Mouse (Mus musculus) embryonic facial prominence, embryonic 15.5 days (tissue): ENCODE results near the gene Arpp21. TPM values are rescaled to one million over a fixed set of nuclear protein-coding genes. Genes with fewer than 3 reads are reported as not detected.

Source experiments
- ATAC-seq: fragments of 200-750 bp; cut with Nextera tagmentation; 2 replicates; pipeline ENCODE4 v1.8.0; 2017; ENCODE audit warnings: low read depth, moderate TSS enrichment; ENCODE audit not compliant: insufficient number of reproducible peaks, low FRiP score, low TSS enrichment
- H3K27ac ChIP-seq: fragments of 300-500 bp; sonication (generic); replicated peaks from 2 replicates; pipeline ENCODE4 v1.5.1; 2015; ENCODE audit warnings: mild to moderate bottlenecking, inconsistent platforms
- H3K27me3 ChIP-seq: fragments of 300-500 bp; sonication (generic); 2 replicates; pipeline ENCODE4 v1.6.1; 2015; ENCODE audit warnings: inconsistent platforms
- H3K36me3 ChIP-seq: fragments of 300-500 bp; sonication (generic); 2 replicates; pipeline ENCODE4 v1.6.1; 2015; ENCODE audit warnings: mild to moderate bottlenecking, inconsistent platforms
- H3K4me1 ChIP-seq: fragments of 300-500 bp; sonication (generic); 2 replicates; pipeline ENCODE4 v1.6.1; 2015; ENCODE audit warnings: inconsistent platforms
- H3K4me2 ChIP-seq: fragments of 300-500 bp; sonication (generic); replicated peaks from 2 replicates; pipeline ENCODE4 v1.6.1; 2015; ENCODE audit warnings: mild to moderate bottlenecking, inconsistent platforms
- H3K4me3 ChIP-seq: fragments of 300-500 bp; sonication (generic); replicated peaks from 2 replicates; pipeline ENCODE4 v1.5.1; 2015; ENCODE audit warnings: mild to moderate bottlenecking, inconsistent platforms
- H3K9ac ChIP-seq: fragments of 300-500 bp; sonication (generic); 2 replicates; pipeline ENCODE4 v1.6.1; 2015; ENCODE audit warnings: inconsistent platforms
- H3K9me3 ChIP-seq: fragments of 300-500 bp; sonication (generic); replicated peaks from 2 replicates; pipeline ENCODE4 v1.6.1; 2016; ENCODE audit warnings: inconsistent platforms
- WGBS: fragments of 180-500 bp; shearing (Covaris S2); methylation state at CpG from one replicate; pipeline ENCODE4 v1.1.7; 2015; 5-methylcytosine and 5-hydroxymethylcytosine counted together
- polyA plus RNA-seq: library from polyadenylated mRNA; unstranded; fragments of >200 nt; fragmentation: Nextera tagmentation; extraction: Ambion mirVana; gene quantifications from 2 replicates; pipeline ENCODE4 v1.2.1, GENCODE M21; 2015

The Arpp21 gene
- polyA plus RNA-seq, 1 experiment from 2014 or later = 20.7 TPM

DNA sequence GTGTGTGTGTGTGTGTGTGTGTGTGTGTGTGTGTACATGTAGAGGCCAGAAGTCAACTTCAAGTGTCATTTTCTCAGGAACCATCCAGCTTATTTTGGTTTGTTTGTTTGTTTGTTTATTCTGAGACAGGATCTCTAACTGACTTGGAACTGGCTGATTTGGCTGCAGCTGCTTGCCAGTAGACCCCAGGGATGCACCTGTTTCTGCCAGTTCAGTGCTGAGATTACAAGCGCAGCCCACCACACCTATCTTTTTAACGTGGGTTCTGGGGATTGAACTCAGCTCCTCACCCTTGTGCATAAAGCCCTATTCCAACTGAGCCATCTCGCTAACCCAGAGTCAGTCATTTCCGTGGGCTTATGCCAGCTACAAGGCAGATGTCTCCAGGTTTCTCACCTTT, 111.6 kb downstream of the Arpp21 start:
- Histone ChIP-seq H3K27me3 (no peaks in the 10 kb centered on the region; the same call in 1 of the 2 replicates), H3K9ac (no peak overlapping the region), H3K4me1 (0 out of 2 replicates have a peak, but pooled peaks cover 7% of the 10 kb centered on the region), H3K4me3 (no peak overlapping the region), H3K4me2 (no peak overlapping the region), H3K27ac (no peak overlapping the region), H3K9me3 (no peaks in the 10 kb centered on the region), H3K36me3 (no peaks in the 10 kb centered on the region)
- 70% methylated on average over 4 of the region's 4 CpGs for WGBS
- no peak for ATAC-seq

DNA sequence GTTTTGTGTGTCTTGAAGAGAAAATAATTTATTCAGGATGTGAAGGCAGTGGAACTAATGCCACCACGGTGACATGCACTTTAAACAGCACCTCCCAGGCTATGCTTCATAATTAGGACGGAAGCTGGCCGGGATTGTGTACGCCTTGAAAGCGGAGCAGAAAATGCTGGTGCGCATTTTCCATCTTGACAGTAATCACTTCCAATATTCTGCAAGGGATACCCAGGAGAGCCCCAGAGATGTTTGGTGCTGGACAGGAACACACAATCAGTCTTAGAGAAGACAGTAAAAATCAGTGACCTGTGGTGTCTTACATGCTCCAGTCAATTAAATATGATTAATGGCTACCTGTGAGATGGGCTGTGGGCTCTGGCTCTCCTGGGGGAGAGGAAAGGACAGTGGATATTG, 112.3 kb downstream of the Arpp21 start:
- Histone ChIP-seq H3K4me1 (peaks cover 15% of the 10 kb centered on the region; the same call in 1 of the 2 replicates), H3K9ac (no peak overlapping the region), H3K4me3 (no peak overlapping the region), H3K27me3 (no peaks in the 10 kb centered on the region; the same call in 1 of the 2 replicates), H3K27ac (no peak overlapping the region), H3K9me3 (no peaks in the 10 kb centered on the region), H3K36me3 (no peaks in the 10 kb centered on the region), H3K4me2 (no peak overlapping the region)
- no peak for ATAC-seq
- 43% methylated on average over 6 of the region's 6 CpGs for WGBS

DNA sequence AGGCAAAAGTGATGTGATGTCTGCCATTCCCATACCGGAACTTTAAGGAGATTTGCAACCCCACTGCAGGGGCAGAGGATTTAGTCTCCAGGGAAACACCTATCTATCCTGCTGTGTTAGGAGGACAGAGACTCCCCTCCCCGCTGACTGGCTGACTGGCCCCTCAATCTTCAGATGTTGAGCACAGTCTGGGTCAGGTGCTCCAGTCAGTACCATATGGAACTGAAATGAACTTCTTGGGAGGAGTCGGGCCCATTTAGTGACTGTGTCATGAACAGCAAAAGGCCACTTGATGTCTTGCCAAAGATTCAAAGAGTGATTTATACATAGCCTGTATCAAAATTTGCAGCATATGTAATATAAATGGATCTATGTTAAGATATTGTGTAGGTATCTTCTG, 116.2 kb downstream of the Arpp21 start:
- H3K27me3 ChIP-seq = peaks cover 6% of the 10 kb centered on the region; the same call in 1 of the 2 replicates
- ATAC-seq = no peak
- H3K27ac ChIP-seq = no peak overlapping the region
- H3K4me2 ChIP-seq = no peak overlapping the region
- H3K4me1 ChIP-seq = peaks cover 20% of the 10 kb centered on the region; the same call in 1 of the 2 replicates
- no peak overlapping the region for H3K9ac ChIP-seq
- H3K9me3 ChIP-seq = no peaks in the 10 kb centered on the region
- H3K36me3 ChIP-seq = no peaks in the 10 kb centered on the region
- H3K4me3 ChIP-seq = no peak overlapping the region
- WGBS = 40% methylated on average over 3 of the region's 3 CpGs

DNA sequence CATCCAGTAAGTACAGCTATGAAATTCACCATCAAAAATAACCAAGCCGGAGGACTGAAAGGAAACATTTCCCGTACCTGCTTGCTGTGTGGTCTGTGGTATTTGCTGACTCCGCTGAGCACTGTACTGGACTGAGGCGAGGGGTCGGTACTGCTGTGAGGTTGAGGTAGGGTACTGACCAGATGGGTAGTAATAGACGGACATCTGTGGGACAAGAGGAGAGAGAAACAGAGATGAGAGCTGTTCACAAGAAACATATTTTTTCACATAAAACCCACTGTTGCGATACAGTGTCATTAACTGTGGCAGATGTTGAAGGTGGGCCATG, 116.7 kb downstream of the Arpp21 start:
- H3K27me3 ChIP-seq = peaks cover 6% of the 10 kb centered on the region; the same call in 1 of the 2 replicates
- no peak overlapping the region for H3K27ac ChIP-seq
- peak overlapping the region; percentile 25; the same call in 1 of the 2 replicates for H3K4me3 ChIP-seq
- H3K4me1 ChIP-seq = peaks cover 20% of the 10 kb centered on the region; the same call in 1 of the 2 replicates
- no peak for ATAC-seq
- WGBS = 18% methylated on average over 7 of the region's 7 CpGs
- no peak overlapping the region for H3K9ac ChIP-seq
- no peaks in the 10 kb centered on the region for H3K36me3 ChIP-seq
- peak overlapping the region; percentile 53 for H3K4me2 ChIP-seq
- no peaks in the 10 kb centered on the region for H3K9me3 ChIP-seq

DNA sequence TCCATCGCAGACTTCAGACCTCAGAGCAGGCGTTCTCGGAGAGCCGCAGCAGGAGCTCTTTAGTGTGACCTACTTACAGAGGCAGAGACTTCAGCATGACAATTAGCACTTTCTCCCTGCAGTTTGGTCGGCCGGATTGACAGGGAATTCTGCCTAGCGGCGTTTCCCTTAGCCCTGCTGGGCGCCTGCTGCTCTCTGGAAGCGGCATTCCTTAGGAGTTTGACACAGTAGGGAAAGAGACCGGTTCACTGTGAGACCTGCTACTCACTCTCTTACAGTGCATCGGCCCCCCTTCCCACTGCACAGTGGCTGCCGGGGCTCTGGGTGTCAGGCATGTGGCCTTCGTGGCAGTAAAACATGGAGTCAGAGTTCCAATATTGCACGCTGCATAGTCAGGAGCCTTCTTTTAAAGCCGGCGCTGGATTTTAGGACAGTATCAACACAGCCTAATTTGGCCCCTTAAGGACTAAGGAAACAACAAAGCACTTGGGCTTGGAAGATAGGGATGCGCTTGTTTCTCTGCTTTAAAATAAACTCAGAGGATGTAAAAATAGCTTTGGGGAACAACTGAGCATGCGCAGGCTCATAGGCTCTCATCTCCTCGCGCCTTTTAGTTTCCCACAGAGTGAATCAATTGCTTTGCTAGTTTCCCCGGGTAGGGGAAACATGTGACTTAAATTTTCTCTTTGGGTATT, 117.2 kb downstream of the Arpp21 start:
- 6% methylated on average over 22 of the region's 22 CpGs for WGBS
- H3K9me3 ChIP-seq = no peaks in the 10 kb centered on the region
- H3K9ac ChIP-seq = no peak overlapping the region
- peak overlapping the region; percentile 53 for H3K4me2 ChIP-seq
- peaks cover 6% of the 10 kb centered on the region; the same call in 1 of the 2 replicates for H3K27me3 ChIP-seq
- H3K4me1 ChIP-seq = peaks cover 17% of the 10 kb centered on the region; the same call in 1 of the 2 replicates
- no peak overlapping the region for H3K27ac ChIP-seq
- H3K4me3 ChIP-seq = peak overlapping the region; percentile 25
- no peaks in the 10 kb centered on the region for H3K36me3 ChIP-seq
- no peak for ATAC-seq

DNA sequence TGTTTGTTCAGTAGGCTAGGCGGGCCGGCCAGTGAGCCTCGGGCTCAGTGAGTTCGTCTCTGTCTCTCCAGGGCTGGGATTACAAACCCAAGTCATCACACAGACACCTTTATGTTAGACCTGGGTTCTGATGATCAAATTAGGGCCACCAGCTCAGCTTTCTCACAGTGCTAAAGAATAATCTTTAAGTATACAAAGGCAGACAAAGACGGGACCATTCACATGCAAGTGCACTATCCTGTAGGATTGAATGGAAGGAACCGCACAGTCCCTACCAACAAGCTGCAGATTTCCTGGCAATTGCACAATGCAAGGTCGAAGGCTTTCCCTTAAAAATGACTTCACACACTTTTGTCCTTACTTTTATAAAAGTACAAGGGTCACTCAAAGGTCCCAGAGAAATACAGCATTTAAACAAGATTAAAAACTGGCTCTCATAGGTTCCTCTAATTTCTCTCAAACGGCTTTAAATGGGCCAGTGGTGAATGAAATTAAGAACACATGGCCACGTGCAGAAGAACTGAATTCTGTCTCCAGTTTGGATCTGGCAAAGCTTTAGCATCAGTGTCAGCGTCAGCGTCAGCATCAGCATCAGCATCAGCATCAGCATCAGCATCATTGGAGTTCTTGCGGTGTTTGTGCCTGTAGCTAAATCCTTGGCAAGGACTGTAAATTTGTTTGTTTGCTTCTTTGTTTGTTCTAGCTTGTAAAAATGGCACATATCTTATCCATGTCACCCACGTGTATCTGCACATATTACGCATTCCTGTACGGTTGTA, 117.9 kb downstream of the Arpp21 start:
- Histone ChIP-seq H3K27ac (no peak overlapping the region), H3K4me1 (peaks cover 13% of the 10 kb centered on the region; the same call in 1 of the 2 replicates), H3K9me3 (no peaks in the 10 kb centered on the region), H3K9ac (no peak overlapping the region), H3K4me2 (peak overlapping the region; percentile 53), H3K36me3 (no peaks in the 10 kb centered on the region), H3K4me3 (peak overlapping the region; percentile 25; the same call in 1 of the 2 replicates), H3K27me3 (peaks cover 6% of the 10 kb centered on the region; the same call in 1 of the 2 replicates)
- 24% methylated on average over 15 of the region's 15 CpGs for WGBS
- no peak for ATAC-seq

DNA sequence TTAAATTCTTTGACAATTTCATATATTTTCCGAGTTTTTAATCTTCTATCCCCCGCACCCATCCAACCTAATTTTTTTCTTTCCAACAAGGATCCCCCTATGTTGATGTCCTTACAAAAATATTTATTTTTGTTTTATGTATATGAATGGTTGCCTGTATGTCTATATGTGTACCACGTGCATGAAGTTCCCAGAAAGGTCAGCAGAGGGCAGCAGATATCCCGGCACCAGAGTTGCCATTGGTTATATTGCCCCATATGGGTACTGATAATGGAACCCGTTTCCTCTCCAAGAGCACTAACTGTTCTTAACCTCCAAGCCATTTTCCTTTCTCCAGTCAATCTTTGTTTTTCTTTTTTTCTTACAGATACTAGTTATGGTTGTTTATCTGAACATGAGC, 124.1 kb downstream of the Arpp21 start:
- Histone ChIP-seq H3K4me3 (no peak overlapping the region), H3K36me3 (no peaks in the 10 kb centered on the region), H3K9ac (no peak overlapping the region), H3K9me3 (no peaks in the 10 kb centered on the region), H3K27ac (no peak overlapping the region), H3K27me3 (no peaks in the 10 kb centered on the region), H3K4me1 (no peaks in the 10 kb centered on the region), H3K4me2 (no peak overlapping the region)
- 88% methylated on average over 5 of the region's 5 CpGs for WGBS
- no peak for ATAC-seq

DNA sequence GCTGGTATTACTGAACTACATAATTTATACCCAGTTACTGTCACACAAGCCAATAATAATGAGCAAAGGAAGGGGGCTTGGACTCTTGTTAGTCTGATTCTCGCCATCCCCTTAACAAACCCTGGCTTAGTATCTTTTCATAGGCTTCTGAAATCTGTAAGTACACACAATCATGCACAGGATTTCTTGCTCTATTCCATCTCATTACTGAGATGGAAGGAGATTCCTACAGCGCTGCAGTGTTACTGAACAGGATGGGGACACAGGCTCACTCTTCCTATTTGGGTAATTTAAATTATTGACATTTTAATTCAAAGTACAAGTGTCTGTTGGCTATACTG, 132.9 kb downstream of the Arpp21 start:
- ATAC-seq = no peak
- Histone ChIP-seq H3K9me3 (no peaks in the 10 kb centered on the region), H3K9ac (no peak overlapping the region), H3K4me3 (no peak overlapping the region), H3K36me3 (no peaks in the 10 kb centered on the region), H3K27me3 (no peaks in the 10 kb centered on the region), H3K4me1 (no peaks in the 10 kb centered on the region), H3K4me2 (no peak overlapping the region), H3K27ac (0 out of 2 replicates have a peak overlapping the region, but pooled peaks have one; percentile 5)
- 65% methylated on average over 2 of the region's 2 CpGs for WGBS

DNA sequence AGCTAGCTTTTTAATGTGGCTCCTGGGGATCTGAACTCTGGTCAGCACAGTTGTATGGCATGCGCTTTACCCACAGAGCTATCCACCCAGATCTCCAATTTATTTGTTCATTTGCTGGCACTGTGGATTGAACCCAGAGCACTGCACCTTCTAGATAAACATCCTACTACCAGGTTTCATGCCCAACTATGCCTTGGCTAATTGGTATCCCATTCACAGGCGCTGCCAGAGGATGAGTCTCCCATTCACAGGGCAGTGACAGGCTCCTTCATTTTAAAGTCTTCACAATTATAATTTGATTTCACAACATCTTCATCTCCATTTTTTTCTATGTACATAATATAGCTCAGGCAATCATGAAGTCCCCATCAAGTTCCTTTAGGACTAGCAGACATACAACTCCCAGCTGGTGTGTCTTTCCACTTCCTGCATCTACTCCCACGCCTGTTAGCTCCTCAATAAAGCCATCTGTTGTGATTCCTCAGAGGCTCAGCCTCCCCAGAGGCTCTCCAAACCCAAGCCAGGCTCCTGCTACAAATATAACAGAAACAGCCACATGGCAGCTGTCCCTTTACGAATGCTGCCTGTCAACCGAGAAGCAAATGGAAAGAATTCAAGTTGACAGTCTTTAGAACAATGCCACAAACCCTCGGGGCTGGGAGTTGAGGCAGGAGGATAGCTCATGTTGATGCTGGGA, 133.4 kb downstream of the Arpp21 start:
- 33% methylated on average over 6 of the region's 6 CpGs for WGBS
- Histone ChIP-seq H3K9ac (no peak overlapping the region), H3K36me3 (no peaks in the 10 kb centered on the region), H3K4me2 (no peak overlapping the region), H3K4me1 (no peaks in the 10 kb centered on the region), H3K27me3 (no peaks in the 10 kb centered on the region), H3K27ac (no peak overlapping the region), H3K4me3 (no peak overlapping the region), H3K9me3 (no peaks in the 10 kb centered on the region)
- ATAC-seq = peak; percentile 58; the same call in 1 of the 2 replicates

DNA sequence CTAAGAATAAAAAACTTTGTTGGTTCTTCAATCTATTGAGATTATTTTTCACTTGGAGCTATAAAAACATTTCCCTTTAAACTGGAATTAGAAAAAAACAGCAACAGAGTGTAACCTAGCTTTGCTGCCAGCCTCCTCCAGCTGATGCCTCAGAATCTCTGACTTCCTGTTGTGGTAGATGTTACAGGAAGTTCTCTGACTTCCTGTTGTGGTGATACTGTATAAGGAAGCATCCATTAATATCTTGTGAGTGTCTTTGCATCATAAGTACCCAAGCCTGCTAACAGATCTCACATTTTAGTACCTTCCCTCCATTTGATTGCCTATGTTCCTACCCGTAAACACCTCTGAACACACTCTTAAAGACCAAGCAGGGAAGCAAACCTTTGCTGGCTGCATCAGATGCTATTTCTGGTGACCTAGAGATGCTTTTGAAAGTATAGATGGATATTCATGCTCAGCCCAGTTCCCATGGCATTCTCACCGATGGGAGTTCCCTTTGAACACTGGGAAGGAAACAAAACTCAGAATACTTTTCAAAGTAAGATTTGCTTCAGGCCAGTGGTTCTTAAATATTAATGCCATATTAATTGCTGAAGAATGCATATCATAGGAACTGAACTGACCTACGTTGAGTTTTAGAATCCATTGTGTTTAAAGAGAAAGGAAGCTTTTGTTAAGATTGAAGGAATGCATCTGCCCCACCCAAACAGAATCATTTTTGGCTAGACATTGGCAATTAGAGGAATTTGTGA, 134.7 kb downstream of the Arpp21 start:
- WGBS = 57% methylated on average over 3 of the region's 3 CpGs
- Histone ChIP-seq H3K27me3 (no peaks in the 10 kb centered on the region), H3K4me3 (no peak overlapping the region), H3K4me1 (no peaks in the 10 kb centered on the region), H3K36me3 (no peaks in the 10 kb centered on the region), H3K9me3 (no peaks in the 10 kb centered on the region), H3K9ac (no peak overlapping the region), H3K4me2 (no peak overlapping the region), H3K27ac (no peak overlapping the region)
- no peak for ATAC-seq
